Mouse (Mus musculus): ENCODE data around the gene Hsf2bp. TPM values are rescaled to one million over a fixed set of nuclear protein-coding genes. Genes with fewer than 3 reads are reported as not detected.

The Hsf2bp gene
- polyA plus RNA-seq, 1 experiment from 2014 or later = 0.13 TPM

DNA sequence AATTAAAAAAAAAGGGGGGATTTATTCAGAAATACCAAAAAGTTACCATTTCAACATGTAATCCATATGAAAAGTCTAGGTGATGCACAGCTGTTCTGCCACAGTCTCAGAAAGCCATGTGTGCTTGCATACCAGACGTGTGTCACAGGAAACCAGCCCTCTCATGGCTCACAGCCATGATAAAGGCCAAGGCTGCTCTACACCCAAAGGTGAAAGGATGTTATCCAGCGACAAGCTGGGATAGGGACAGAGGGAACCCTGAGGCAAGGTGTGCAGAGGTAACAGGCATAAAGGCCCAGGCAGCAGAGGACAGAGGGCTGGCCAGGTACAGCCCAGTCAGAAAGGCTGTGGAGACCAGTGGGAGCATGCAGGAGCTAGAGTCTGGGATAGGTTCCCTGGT lies 27.5 kb upstream of the Hsf2bp start:
- Histone ChIP-seq H3K36me3 (ENCODE audit: control insufficient read depth, insufficient read depth) (peaks cover 7% of the 10 kb centered on the region), H3K9ac (ENCODE audit: low read length) (no peak overlapping the region), H3K4me2 (ENCODE audit: low read depth, low read length) (no peak overlapping the region), H3K4me1 (ENCODE audit: control insufficient read depth, insufficient read depth, low read length) (peaks cover 15% of the 10 kb centered on the region), H3K27ac (ENCODE audit: low read length) (no peak overlapping the region), H3K9me3 (replicated peaks; ENCODE audit: control insufficient read depth, low read length) (no peaks in the 10 kb centered on the region), H3K27me3 (ENCODE audit: control insufficient read depth, insufficient read depth, low read length) (no peaks in the 10 kb centered on the region), H3K4me3 (ENCODE audit: low read length) (no peak overlapping the region)
- 50% methylated on average over 2 of the region's 2 CpGs for WGBS
- no peak for ATAC-seq (replicated peaks; ENCODE audit: extremely low read depth, insufficient read depth, low FRiP score)

DNA sequence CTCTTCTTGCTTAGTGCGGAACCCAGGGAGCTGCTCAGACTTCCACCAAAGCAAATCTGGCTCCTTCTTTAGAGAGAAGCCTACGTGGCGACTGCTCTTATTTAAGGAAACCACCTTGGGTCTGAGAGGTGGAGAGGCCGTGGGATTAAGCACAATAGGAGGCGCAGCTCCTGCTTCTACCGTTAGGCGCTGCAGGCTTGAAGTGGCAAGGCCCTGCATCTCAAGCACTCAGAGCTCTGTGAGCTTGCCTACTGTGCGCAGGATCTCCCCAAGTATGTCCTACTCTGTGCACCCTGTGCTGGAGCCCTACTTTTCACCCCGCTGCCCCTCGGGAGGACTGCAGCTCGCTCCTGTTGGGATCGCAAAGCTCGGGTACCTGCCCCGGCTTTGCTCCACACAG lies 25.1 kb upstream of the Hsf2bp start:
- H3K4me2 ChIP-seq (ENCODE audit: low read depth, low read length) = no peak overlapping the region
- peaks cover 25% of the 10 kb centered on the region for H3K36me3 ChIP-seq (ENCODE audit: control insufficient read depth, insufficient read depth)
- ATAC-seq (replicated peaks; ENCODE audit: extremely low read depth, insufficient read depth, low FRiP score) = no peak
- H3K4me3 ChIP-seq (ENCODE audit: low read length) = no peak overlapping the region
- WGBS = 94% methylated on average over 14 of the region's 14 CpGs
- H3K9ac ChIP-seq (ENCODE audit: low read length) = no peak overlapping the region
- no peak overlapping the region for H3K27ac ChIP-seq (ENCODE audit: low read length)
- peaks cover 15% of the 10 kb centered on the region for H3K4me1 ChIP-seq (ENCODE audit: control insufficient read depth, insufficient read depth, low read length)
- no peaks in the 10 kb centered on the region for H3K9me3 ChIP-seq (replicated peaks; ENCODE audit: control insufficient read depth, low read length)
- H3K27me3 ChIP-seq (ENCODE audit: control insufficient read depth, insufficient read depth, low read length) = no peaks in the 10 kb centered on the region

DNA sequence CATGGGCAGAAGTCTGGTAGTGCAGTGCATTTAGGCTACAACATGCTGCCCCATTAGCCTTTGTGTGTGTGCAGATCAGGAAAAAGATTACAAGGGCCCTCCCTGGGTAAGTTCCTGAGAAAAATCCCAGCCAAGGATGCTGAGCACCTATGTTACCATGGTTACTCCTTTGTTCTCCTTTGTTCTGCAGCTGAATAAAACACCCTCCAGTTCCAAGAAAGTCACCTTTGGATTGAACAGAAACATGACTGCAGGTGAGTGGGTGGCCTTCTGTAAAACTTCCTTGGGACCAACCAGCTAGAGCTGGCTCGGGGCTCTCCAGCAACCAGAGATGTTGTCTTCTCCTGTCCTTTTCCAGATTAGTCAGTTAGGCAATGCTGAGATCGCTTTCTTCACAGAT lies 22.9 kb upstream of the Hsf2bp start:
- Histone ChIP-seq H3K9me3 (replicated peaks; ENCODE audit: control insufficient read depth, low read length) (no peaks in the 10 kb centered on the region), H3K4me3 (ENCODE audit: low read length) (no peak overlapping the region), H3K27ac (ENCODE audit: low read length) (no peak overlapping the region), H3K4me2 (ENCODE audit: low read depth, low read length) (no peak overlapping the region), H3K9ac (ENCODE audit: low read length) (no peak overlapping the region), H3K4me1 (ENCODE audit: control insufficient read depth, insufficient read depth, low read length) (peaks cover 15% of the 10 kb centered on the region), H3K27me3 (ENCODE audit: control insufficient read depth, insufficient read depth, low read length) (no peaks in the 10 kb centered on the region), H3K36me3 (ENCODE audit: control insufficient read depth, insufficient read depth) (peaks cover 37% of the 10 kb centered on the region)
- ATAC-seq (replicated peaks; ENCODE audit: extremely low read depth, insufficient read depth, low FRiP score) = no peak
- 85% methylated on average over 2 of the region's 2 CpGs for WGBS

DNA sequence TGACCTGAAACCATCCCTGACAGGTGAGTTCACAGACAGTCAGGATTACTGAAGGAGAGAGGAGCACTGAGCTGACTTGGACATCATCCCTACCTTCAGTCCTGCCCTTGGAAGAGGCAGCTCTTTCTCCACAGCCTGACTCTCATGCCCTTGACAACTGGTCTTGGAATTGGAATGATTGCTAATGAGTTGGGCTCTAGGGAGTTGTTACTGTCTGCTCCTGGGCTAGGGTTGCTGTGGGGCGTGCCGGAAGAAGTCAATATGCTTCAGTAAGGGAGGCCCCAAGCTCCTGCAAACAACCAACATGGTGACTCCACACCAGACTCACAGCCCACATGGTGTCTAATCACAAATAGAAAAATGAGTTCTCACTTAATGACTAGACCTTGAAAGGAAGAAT lies 21.7 kb upstream of the Hsf2bp start:
- no peak overlapping the region for H3K9ac ChIP-seq (ENCODE audit: low read length)
- peaks cover 5% of the 10 kb centered on the region for H3K4me1 ChIP-seq (ENCODE audit: control insufficient read depth, insufficient read depth, low read length)
- WGBS = 96% methylated on average over 2 of the region's 2 CpGs
- H3K36me3 ChIP-seq (ENCODE audit: control insufficient read depth, insufficient read depth) = peaks cover 40% of the 10 kb centered on the region
- H3K4me2 ChIP-seq (ENCODE audit: low read depth, low read length) = no peak overlapping the region
- no peak overlapping the region for H3K27ac ChIP-seq (ENCODE audit: low read length)
- no peak overlapping the region for H3K4me3 ChIP-seq (ENCODE audit: low read length)
- no peak for ATAC-seq (replicated peaks; ENCODE audit: extremely low read depth, insufficient read depth, low FRiP score)
- no peaks in the 10 kb centered on the region for H3K9me3 ChIP-seq (replicated peaks; ENCODE audit: control insufficient read depth, low read length)
- no peaks in the 10 kb centered on the region for H3K27me3 ChIP-seq (ENCODE audit: control insufficient read depth, insufficient read depth, low read length)

GRCm38 (mm10) chr17:32053677-32054076 lies 17.5 kb upstream of the Hsf2bp start:
- H3K36me3 ChIP-seq (ENCODE audit: control insufficient read depth, insufficient read depth) = peaks cover 45% of the 10 kb centered on the region
- no peak overlapping the region for H3K27ac ChIP-seq (ENCODE audit: low read length)
- H3K9ac ChIP-seq (ENCODE audit: low read length) = no peak overlapping the region
- H3K4me3 ChIP-seq (ENCODE audit: low read length) = no peak overlapping the region
- ATAC-seq (replicated peaks; ENCODE audit: extremely low read depth, insufficient read depth, low FRiP score) = no peak
- no peak overlapping the region for H3K4me2 ChIP-seq (ENCODE audit: low read depth, low read length)
- H3K4me1 ChIP-seq (ENCODE audit: control insufficient read depth, insufficient read depth, low read length) = no peaks in the 10 kb centered on the region
- WGBS = 82% methylated on average over 5 of the region's 5 CpGs
- no peaks in the 10 kb centered on the region for H3K27me3 ChIP-seq (ENCODE audit: control insufficient read depth, insufficient read depth, low read length)
- no peaks in the 10 kb centered on the region for H3K9me3 ChIP-seq (replicated peaks; ENCODE audit: control insufficient read depth, low read length)

DNA sequence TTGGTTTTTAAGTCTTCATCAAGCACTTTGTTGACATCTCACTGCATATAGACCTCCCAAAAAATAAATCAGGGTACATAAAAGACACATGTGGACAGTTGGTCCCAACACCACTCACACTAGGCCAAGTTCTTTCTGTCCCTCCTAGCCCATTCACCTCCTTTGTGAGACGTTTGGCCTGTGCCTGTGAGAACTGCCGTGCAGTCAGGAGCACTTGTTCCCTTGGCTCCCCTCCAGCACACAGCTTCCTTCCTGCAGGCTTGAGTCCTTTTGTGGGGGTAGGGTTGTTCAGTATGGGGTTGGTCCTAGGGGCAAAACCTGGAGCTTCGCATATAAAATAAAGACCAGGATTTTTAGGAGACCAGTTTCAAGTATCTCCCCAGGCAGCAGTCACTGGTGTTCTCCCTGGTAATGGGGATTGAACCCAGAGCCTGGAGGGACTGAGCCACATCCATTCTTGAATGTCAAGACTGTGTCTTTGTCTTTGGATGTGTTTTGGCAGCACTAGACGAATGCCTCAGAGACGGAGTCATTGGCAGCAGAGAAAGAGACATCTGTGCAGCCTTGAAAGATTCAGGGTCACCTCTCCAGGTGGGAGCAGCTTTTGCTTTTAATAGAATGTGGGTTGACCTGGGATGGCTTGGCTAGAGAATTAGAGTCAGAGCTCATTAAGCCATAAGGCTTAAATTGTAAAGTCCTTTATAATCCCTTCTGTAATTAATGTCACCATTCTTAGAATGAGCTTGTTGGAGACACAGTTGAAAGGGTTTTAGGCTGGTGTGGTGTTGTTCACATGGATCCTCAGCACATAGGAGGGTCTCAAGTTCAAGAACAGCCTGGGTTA lies 16.3 kb upstream of the Hsf2bp start:
- Histone ChIP-seq H3K27me3 (ENCODE audit: control insufficient read depth, insufficient read depth, low read length) (no peaks in the 10 kb centered on the region), H3K36me3 (ENCODE audit: control insufficient read depth, insufficient read depth) (peaks cover 40% of the 10 kb centered on the region), H3K4me1 (ENCODE audit: control insufficient read depth, insufficient read depth, low read length) (no peaks in the 10 kb centered on the region), H3K9ac (ENCODE audit: low read length) (no peak overlapping the region), H3K27ac (ENCODE audit: low read length) (peak overlapping the region; percentile 9; the same call in 1 of the 2 replicates), H3K9me3 (replicated peaks; ENCODE audit: control insufficient read depth, low read length) (no peaks in the 10 kb centered on the region), H3K4me3 (ENCODE audit: low read length) (no peak overlapping the region), H3K4me2 (ENCODE audit: low read depth, low read length) (no peak overlapping the region)
- WGBS = 48% methylated on average over 5 of the region's 5 CpGs
- no peak for ATAC-seq (replicated peaks; ENCODE audit: extremely low read depth, insufficient read depth, low FRiP score)

DNA sequence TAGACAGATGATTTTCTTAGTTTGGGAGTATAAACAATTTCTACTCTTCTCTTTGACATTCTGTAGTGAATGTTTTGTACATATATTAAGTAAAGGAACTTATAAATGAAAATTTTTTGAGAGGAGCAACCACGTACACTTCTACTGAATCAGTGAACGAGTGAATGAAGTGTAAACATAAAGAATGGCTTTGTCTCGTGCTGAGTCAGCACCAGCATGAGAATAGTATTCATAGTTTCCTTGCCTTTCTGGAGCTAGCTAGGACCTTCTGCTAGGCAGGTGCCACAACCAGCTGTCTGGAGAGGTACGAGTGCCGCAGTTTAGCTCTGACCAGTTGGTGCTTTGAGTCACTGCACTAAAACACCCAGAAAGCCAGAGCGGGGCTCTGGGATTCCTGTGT lies 14.5 kb upstream of the Hsf2bp start:
- H3K27ac ChIP-seq (ENCODE audit: low read length) = no peak overlapping the region
- H3K27me3 ChIP-seq (ENCODE audit: control insufficient read depth, insufficient read depth, low read length) = no peaks in the 10 kb centered on the region
- H3K9ac ChIP-seq (ENCODE audit: low read length) = no peak overlapping the region
- H3K36me3 ChIP-seq (ENCODE audit: control insufficient read depth, insufficient read depth) = peaks cover 33% of the 10 kb centered on the region
- H3K9me3 ChIP-seq (replicated peaks; ENCODE audit: control insufficient read depth, low read length) = no peaks in the 10 kb centered on the region
- no peaks in the 10 kb centered on the region for H3K4me1 ChIP-seq (ENCODE audit: control insufficient read depth, insufficient read depth, low read length)
- no peak for ATAC-seq (replicated peaks; ENCODE audit: extremely low read depth, insufficient read depth, low FRiP score)
- 93% methylated on average over 6 of the region's 6 CpGs for WGBS
- no peak overlapping the region for H3K4me3 ChIP-seq (ENCODE audit: low read length)
- no peak overlapping the region for H3K4me2 ChIP-seq (ENCODE audit: low read depth, low read length)

GRCm38 (mm10) chr17:32049914-32050313 lies 13.8 kb upstream of the Hsf2bp start:
- Histone ChIP-seq H3K9ac (ENCODE audit: low read length) (no peak overlapping the region), H3K4me3 (ENCODE audit: low read length) (no peak overlapping the region), H3K4me2 (ENCODE audit: low read depth, low read length) (no peak overlapping the region), H3K36me3 (ENCODE audit: control insufficient read depth, insufficient read depth) (peaks cover 27% of the 10 kb centered on the region), H3K27ac (ENCODE audit: low read length) (no peak overlapping the region), H3K4me1 (ENCODE audit: control insufficient read depth, insufficient read depth, low read length) (no peaks in the 10 kb centered on the region), H3K27me3 (ENCODE audit: control insufficient read depth, insufficient read depth, low read length) (no peaks in the 10 kb centered on the region), H3K9me3 (replicated peaks; ENCODE audit: control insufficient read depth, low read length) (no peaks in the 10 kb centered on the region)
- 78% methylated on average over 4 of the region's 4 CpGs for WGBS
- no peak for ATAC-seq (replicated peaks; ENCODE audit: extremely low read depth, insufficient read depth, low FRiP score)

GRCm38 (mm10) chr17:32048351-32048750 lies 12.2 kb upstream of the Hsf2bp start:
- no peaks in the 10 kb centered on the region for H3K27me3 ChIP-seq (ENCODE audit: control insufficient read depth, insufficient read depth, low read length)
- H3K9me3 ChIP-seq (replicated peaks; ENCODE audit: control insufficient read depth, low read length) = no peaks in the 10 kb centered on the region
- H3K4me3 ChIP-seq (ENCODE audit: low read length) = no peak overlapping the region
- WGBS = 82% methylated on average over 5 of the region's 5 CpGs
- no peak overlapping the region for H3K27ac ChIP-seq (ENCODE audit: low read length)
- no peak overlapping the region for H3K4me2 ChIP-seq (ENCODE audit: low read depth, low read length)
- no peak for ATAC-seq (replicated peaks; ENCODE audit: extremely low read depth, insufficient read depth, low FRiP score)
- peaks cover 20% of the 10 kb centered on the region for H3K36me3 ChIP-seq (ENCODE audit: control insufficient read depth, insufficient read depth)
- no peak overlapping the region for H3K9ac ChIP-seq (ENCODE audit: low read length)
- H3K4me1 ChIP-seq (ENCODE audit: control insufficient read depth, insufficient read depth, low read length) = no peaks in the 10 kb centered on the region
